Mouse (Mus musculus): ENCODE results near the gene Rnaseh2b. TPM values are rescaled to one million over a fixed set of nuclear protein-coding genes. Genes with fewer than 3 reads are reported as not detected.
A peak's percentile ranks its signal among the peaks of the same experiment; 100 is the strongest.

Gene Rnaseh2b
- 10 to 100 TPM; 18.7 to 19.0 TPM for total RNA-seq (2021)
- long read RNA-seq, transcript Rnaseh2b-201 (11 exons, 1,494 nt) = major isoform, 13 of 19 reads
- long read RNA-seq, partial matches to known transcripts = 1 of 19 reads
- long read RNA-seq, other reads (novel, unspliced or antisense) = 5 of 19 reads

- DNase-seq (ENCODE audit: low spot score in 2 of 2) = peak; percentile 41 to 59
Observed at GRCm38 (mm10) chr14:62292488-62293339, at the start of gene Rnaseh2b, which contains the start of gene Dleu7. TSS of gene Rnaseh2b (plus strand) at chr14:62292589. TSS of gene Dleu7 (minus strand) at chr14:62293047.

- no peak for DNase-seq (ENCODE audit: low spot score in 2 of 2)
Observed at GRCm38 (mm10) chr14:62243530-62243929, 48.9 kb upstream of the Rnaseh2b start.

DNA sequence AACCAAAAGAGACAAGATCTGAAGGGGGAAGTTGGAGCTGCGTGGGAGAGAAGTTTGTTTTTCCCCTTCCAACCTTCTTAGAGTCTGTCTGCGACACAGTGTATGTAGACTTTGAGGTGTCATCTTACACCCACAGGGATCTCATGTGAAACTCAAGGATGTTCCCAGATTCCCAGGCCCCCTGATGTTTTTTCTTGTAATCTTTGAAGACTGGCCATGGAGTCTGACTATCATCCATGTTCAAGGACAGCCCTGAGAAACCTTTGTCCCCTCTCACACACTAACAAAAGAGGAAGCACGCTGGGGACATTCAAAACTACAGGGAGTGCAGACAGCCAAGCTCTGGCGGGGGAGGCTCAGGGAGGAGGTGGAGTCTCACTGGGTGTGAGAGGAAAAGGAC lies 46.8 kb upstream of the Rnaseh2b start:
- DNase-seq (ENCODE audit: low spot score in 2 of 2) = no peak

DNA sequence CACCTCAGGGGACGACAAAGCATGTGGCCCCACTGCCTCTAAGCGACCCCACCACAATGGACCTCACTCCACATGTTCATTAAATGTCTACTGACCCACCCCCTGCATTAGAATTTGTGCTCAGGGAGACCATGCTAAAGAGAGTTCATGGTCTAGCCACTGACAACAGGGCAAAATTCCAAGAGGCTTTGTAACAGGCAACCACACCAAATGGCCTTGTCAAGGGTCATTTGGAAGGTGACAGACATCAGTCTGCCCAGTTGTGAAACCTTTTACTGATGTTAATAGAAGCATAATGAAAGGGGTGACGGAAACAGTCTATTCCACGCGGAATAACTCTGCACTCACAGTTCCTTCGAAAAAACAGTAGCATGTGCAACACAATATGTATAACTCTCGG lies 44.0 kb upstream of the Rnaseh2b start:
- no peak for DNase-seq (ENCODE audit: low spot score in 2 of 2)

- no peak for DNase-seq (ENCODE audit: low spot score in 2 of 2)
Observed at GRCm38 (mm10) chr14:62248796-62249195, 43.6 kb upstream of the Rnaseh2b start.

GRCm38 (mm10) chr14:62249251-62249650 lies 43.1 kb upstream of the Rnaseh2b start:
- no peak for DNase-seq (ENCODE audit: low spot score in 2 of 2)

DNA sequence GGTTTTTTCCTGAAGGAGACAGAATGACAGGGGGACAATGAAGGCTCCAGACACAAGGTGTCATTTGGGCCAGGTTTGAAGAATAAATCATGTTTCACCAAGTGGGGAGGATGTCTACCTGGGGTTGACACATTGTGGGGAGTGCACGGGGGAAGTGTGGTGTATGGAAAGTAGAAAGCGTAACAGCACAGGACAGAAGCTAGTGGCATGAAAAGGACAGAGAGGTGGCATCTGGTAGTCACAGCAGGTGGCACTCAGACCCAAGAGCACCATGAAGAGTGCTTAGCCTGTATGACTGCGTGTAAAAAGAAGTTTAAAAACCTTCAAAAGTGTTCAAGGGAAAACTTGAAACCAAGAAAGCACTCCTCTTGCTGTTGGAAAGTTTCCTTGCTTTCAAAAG lies 42.3 kb upstream of the Rnaseh2b start:
- DNase-seq (ENCODE audit: low spot score in 2 of 2) = no peak

DNA sequence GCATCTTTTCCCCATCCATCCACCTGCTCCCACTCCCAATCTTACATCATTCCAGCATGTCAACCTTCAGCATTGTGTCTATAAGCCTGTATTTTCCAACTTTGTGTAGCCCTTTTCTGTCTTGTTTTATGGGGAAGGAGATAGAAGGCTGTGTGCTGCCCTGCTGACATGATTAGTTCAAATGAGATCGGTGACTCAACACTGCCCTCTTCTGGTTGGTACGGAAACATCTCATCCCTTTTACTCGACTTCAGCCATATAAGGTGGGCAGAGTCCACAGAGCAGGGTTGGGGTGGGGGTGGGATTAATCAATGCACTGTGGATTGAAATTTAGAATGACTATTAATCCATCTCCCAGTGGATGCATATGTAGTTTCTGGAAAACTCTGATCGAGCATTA lies 40.4 kb upstream of the Rnaseh2b start:
- peak; percentile 72 to 75 for DNase-seq (ENCODE audit: low spot score in 2 of 2)

- no peak for DNase-seq (ENCODE audit: low spot score in 2 of 2)
Observed at GRCm38 (mm10) chr14:62254371-62254770, 38.0 kb upstream of the Rnaseh2b start.

DNA sequence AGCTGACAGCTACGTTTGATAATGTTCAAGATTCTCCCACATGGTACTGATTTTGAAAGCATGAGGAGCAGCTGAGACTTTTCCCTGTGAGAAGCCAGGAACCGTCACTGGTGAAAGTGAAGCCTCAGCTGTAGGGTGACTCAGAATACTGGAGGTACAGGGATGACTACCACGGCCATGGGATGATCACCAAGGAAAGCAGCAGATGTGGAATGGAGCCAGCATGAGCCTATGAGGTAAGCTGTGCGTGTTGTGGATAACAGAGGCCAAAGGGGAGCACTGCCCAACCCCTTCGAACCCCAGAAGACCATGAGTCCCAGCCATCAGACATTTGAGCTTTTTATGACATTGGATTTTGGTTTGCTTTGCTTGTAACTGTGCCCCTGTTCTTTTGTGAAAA lies 36.3 kb upstream of the Rnaseh2b start:
- DNase-seq (ENCODE audit: low spot score in 2 of 2) = no peak

DNA sequence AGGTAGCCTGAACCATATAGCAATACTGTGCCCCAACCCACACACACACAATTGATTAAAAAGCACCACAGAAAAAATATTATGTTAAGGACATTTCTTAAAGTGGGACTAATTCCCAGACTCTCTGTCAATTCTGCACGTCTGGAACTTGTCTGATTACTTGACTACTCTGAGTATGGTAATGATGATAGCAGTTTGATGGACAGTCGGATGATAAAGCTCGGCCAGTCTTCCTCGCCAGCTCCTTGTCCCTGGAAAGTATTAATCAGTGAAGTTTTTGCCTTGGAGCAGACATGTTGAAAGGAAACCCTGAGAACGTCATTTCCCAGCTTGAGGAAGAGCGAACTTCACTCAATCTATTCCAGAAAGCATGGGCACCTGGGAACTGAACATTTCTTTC lies 34.3 kb upstream of the Rnaseh2b start:
- no peak for DNase-seq (ENCODE audit: low spot score in 2 of 2)

DNA sequence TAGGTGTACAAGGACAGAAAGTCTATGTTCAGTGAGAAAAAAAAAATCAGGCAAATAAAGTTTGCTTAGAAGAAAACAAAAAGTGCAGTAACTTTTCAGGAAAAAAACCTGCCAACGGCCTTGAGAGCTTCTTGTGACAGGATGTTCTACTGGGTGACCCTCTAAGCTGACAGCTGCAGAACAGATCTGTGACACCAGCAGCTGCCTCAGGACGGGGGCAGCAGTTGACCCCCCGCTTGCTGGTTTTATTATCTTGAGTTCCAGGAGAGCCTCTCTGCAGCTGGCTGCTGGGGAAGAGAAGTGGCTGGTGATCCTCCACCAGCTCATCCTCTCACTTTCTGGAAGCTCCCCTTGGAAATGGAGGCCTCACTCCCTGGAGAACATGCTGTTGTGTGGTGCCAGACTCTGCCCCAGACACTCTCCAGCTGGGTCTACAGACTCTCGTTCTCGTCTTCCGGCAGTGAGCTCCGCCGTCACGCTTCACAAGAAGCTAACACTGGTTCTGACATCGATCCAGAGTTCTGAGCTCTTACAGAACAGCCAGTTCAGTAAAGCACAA lies 33.3 kb upstream of the Rnaseh2b start:
- DNase-seq (ENCODE audit: low spot score in 2 of 2) = no peak

DNA sequence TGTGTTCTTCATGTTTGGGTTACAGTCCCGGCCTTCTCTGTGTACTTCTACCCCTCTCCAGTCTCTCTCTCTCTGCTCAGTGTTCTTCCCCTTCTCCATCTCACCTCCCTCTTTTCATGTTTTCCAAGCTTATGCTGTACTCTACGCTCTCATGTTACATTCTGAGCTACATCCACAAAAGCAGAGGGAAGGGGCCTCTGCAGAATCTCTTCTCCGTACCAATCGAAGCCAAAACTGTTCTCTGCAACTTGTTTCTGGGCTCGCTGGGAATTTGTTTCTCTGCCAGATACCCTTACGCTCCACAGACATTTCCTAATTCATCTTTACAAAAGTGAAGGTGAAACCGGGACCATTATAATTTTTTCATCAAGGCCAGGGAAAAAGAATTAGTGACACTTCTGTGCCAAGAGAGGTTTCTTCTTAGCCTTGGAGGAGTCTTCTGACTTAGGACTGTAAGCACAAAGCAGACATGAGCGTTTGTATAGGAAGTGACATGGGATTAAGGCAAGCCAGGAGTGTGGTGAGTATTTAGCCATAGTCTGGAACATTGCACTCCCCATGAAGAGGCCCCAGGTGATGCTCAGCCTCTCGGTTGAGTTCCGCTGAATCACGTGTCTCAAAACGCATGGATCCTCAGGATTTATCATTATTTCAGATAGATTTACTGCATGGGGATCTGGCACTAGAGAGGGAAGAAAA lies 21.5 kb upstream of the Rnaseh2b start:
- DNase-seq (ENCODE audit: low spot score in 2 of 2) = no peak

- no peak for DNase-seq (ENCODE audit: low spot score in 2 of 2)
Observed at GRCm38 (mm10) chr14:62273604-62274003, 18.8 kb upstream of the Rnaseh2b start.

DNA sequence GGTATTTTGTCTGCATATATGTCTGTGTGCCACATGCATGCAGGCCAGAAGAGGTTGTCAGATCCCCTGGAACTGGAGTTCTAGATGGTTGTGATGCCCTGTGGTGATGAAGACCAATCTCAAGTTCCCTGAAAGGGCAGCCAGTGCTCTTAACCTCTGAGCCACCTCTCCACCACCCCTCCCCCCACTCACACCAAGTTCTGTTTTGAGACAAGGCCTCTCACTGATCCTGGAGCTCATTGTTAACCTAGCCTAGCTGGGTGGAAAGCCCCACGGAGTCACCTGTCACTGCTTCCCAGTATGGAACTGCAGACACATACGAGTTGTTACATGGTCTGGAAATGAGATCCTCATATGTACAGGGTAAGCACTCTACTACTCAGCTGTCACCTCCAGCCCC lies 9.4 kb upstream of the Rnaseh2b start:
- no peak for DNase-seq (ENCODE audit: low spot score in 2 of 2)

DNA sequence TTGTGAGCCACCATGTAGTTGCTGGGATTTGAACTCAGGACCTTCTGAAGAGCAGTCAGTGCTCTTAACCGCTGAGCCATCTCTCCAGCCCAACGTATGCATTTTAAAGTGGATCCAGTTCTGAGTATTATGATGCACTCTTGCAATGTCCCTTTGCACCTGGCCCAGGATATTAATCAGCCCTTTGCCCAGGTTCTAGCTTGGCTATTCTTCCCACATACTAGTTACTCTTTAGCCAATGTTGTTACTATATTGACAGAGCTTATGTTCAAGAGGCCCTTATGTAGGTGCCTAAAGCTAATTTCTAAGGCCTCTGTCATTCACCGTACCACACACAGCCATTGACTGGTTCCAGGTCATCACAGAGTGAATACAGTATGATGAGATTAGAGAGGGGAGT lies 3.7 kb upstream of the Rnaseh2b start:
- no peak for DNase-seq (ENCODE audit: low spot score in 2 of 2)

- no peak for DNase-seq (ENCODE audit: low spot score in 2 of 2)
Observed at GRCm38 (mm10) chr14:62291406-62291987, 892 bp upstream of the Rnaseh2b start.

GRCm38 (mm10) chr14:62292166-62292487 lies 262 bp upstream of the Rnaseh2b start:
- no peak for DNase-seq (ENCODE audit: low spot score in 2 of 2)

DNA sequence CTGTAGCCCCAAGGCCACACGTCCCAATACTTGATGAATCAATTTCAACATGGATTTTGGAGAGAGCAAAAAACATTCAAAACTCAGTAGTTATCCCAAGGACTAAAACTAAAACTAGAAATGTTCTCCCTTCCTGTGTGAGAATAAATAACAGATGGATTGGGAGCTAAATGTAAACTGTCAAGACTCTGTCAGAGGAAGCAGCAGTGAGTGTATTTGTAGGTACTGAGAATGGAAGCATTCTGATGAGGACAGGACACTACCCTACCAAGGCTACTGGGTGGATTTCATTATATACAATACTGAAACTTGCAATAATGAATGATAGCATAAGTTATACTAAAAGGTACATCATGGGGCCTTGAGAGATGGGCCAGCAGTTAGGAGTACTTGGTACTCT lies 6.4 kb downstream of the Rnaseh2b start:
- DNase-seq (ENCODE audit: low spot score in 2 of 2) = no peak

DNA sequence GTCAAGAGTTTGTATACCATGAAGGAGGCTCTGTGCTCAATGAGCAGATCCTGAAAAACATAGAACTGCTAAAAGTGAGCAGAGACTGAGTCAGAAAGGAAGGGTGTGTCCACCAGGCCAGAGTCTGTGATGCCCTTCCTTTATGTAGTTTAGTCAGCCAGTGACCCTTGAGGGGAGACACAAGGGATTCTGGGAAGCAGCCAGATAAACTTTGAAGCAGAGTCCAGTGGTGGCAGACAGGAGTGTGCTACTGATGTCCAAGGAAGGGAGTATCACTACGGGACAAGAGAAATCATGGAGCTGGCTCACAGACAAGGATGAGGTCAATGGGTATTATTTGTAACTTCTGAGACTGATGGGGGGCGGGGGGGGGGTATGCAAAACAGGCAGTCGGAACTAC lies 7.6 kb downstream of the Rnaseh2b start:
- DNase-seq (ENCODE audit: low spot score in 2 of 2) = no peak

GRCm38 (mm10) chr14:62307555-62307954 lies 15.2 kb downstream of the Rnaseh2b start:
- peak; percentile 35 to 47 for DNase-seq (ENCODE audit: low spot score in 2 of 2)

DNA sequence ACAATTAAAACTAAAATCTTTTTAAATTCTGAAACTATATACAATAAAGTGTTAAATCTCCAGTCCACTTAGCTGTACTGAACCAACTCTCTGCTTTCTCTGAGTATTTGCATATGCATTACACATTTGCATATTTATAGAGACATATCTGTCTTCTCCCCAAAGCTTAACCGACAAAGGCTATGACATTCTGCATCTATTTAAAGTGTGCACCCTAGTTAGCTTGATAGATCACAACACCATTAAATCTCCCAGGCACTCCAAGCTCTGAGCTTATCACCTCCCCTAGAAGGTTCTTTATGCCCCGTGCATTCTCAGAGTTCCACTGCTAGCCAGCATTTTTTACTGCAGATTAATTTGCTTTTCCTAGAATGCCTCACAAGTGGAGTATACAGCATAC lies 16.6 kb downstream of the Rnaseh2b start:
- DNase-seq (ENCODE audit: low spot score in 2 of 2) = no peak
